Mouse (Mus musculus) G1E (cell line): ENCODE measurements around the gene Rfc2.

Source experiments
- CTCF ChIP-seq: IDR thresholded peaks from 2 replicates; pipeline ENCODE4 v1.5.1; 2012; ENCODE audit warnings: low read depth, low read length, inconsistent platforms, mixed read lengths
- GATA1 ChIP-seq: IDR thresholded peaks from 2 replicates; pipeline ENCODE4 v1.6.1; 2012; ENCODE audit warnings: borderline replicate concordance, low read length, inconsistent platforms, mixed read lengths
- TAL1 ChIP-seq: conservative IDR thresholded peaks from 2 replicates; pipeline ENCODE4 v1.6.1; 2012; ENCODE audit warnings: low read depth, low read length, inconsistent platforms, mixed read lengths

DNA sequence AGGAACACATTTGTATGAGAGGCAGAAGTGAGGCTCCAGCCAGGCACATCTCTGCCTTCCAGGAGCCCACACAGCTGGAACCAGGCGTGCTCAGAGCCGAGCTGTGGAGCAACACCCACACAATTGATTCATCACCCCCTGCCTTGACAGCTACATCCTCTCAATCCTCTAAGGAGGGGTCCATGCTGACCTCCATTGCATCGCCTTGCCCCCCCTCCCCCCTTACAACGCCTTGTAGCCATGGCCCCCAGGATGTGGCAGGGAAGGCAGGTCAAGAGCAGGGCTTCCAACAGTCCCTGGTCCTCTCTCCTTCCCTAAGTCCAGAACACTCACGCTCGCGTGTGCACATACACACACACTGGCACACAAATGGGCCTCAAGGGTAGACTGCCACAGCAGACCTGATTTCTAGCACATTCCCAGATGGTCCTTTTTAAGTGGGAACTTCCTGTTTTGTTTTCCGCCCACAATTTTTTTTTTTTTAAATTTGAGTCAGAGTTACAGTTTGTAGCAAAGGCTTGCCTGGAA, 12.1 kb upstream of the Rfc2 start:
- TF ChIP-seq TAL1 (no peak), CTCF (no peak), GATA1 (no peak)
